20 mouse cellular contexts compared by ENCODE assay signal in the genomic region with DNA sequence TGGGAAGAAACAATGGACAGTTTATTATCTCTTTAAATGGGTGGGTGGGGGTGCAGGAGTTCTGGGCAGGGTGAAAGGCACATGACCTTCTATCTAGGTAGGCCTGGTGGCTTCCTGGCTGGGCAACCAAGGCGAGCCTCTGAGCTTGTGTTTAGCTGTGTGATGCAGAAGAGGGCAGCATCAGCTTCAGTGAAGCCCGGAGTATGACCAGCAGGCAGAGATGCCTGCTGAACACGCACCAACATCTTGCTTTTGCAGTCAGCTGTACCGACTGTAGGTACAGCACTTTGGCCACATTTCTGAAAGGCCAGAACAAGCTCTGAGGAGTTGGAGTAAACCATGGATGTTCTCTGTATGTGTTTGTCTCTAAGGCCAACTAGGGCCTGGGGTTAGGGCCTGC. TPM values are rescaled to one million over a fixed set of nuclear protein-coding genes. Genes with fewer than 3 reads are reported as not detected.
"Had no signal": no experiment of that assay in that cellular context is flagged by ENCODE, and none has a peak within 500 bp of the region (broad histone marks: within the 10 kb centered on the region; RNA-seq: fewer than 3 reads in every experiment).

No protein-coding gene starts in this region.

- H3K4me2 ChIP-seq: kidney, embryonic 15.5 days; limb, embryonic 15.5 days; neural tube, embryonic 15.5 days had no signal

- H3K4me1 ChIP-seq: kidney, embryonic 15.5 days; limb, embryonic 15.5 days; midbrain, embryonic 10.5 days; neural tube, embryonic 15.5 days had no signal

- H3K4me3 ChIP-seq: kidney, embryonic 15.5 days; limb, embryonic 15.5 days; midbrain, embryonic 10.5 days; myocyte; neural tube, embryonic 15.5 days had no signal

- DNase-seq: kidney, adult 2 months; kidney, postnatal 25 days; layer of hippocampus, postnatal 36 days; lung, adult 2 months; lung, postnatal 10 days; lung, postnatal 4 days; midbrain, embryonic 14.5 days; right cerebral cortex, adult 18-20 months; right cerebral cortex, postnatal 25 days; thymus, adult 18-20 months; thymus, postnatal 25 days had no signal

- H3K27me3 ChIP-seq: limb, embryonic 15.5 days had no signal

- H3K36me3 ChIP-seq: kidney, embryonic 15.5 days; limb, embryonic 15.5 days; midbrain, embryonic 10.5 days; neural tube, embryonic 15.5 days had no signal

- H3K27ac ChIP-seq: kidney, embryonic 15.5 days; limb, embryonic 15.5 days; midbrain, embryonic 10.5 days; neural tube, embryonic 15.5 days had no signal

- H3K9me3 ChIP-seq: kidney, embryonic 15.5 days; limb, embryonic 15.5 days; midbrain, embryonic 10.5 days; neural tube, embryonic 15.5 days had no signal

- H3K9ac ChIP-seq: kidney, embryonic 15.5 days; limb, embryonic 15.5 days; neural tube, embryonic 15.5 days had no signal

RNA-seq across cellular contexts. Expression of gene Aqp8, which starts 1.5 kb away (rescaled TPM):
- total RNA-seq: layer of hippocampus, postnatal 36 days; left cerebral cortex, adult 8-10 months; left cerebral cortex, postnatal 25 days; megakaryocyte, adult 5-6 weeks had no signal
- polyA plus RNA-seq: limb, embryonic 15.5 days; midbrain, embryonic 14.5 days; myocyte; neural tube, embryonic 15.5 days; urinary bladder, adult 2 months had no signal

RNA-seq across cellular contexts. Expression of gene Zkscan2, which starts 36.7 kb away (rescaled TPM):
- total RNA-seq: megakaryocyte, adult 5-6 weeks had no signal
- polyA plus RNA-seq: myocyte had no signal
